Mouse (Mus musculus): ENCODE results near the gene Ddx39b. TPM values are rescaled to one million over a fixed set of nuclear protein-coding genes. Genes with fewer than 3 reads are reported as not detected.

Ddx39b gene
- polyA plus RNA-seq, 1 experiment from 2014 or later = 213 TPM

DNA sequence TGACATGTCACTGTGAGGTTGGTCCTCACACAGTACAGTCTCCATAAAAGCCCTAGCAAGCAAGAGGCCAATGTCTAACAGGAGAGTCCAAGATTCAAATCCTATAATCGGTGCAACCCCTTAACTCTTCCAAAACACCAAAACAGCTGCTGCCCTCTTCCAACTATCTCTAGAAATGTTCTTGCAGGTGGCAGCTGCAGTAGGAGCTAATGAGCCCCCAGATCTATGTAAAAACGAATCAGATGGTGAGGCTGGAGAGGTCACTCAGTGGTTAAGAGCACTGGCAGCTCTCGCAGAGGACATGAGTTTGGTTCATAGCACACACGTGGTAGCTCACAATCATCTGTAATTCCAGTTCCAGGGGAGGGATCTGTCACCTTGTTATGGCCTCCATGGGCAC, 14.2 kb downstream of the Ddx39b start:
- Histone ChIP-seq H3K27me3 (no peaks in the 10 kb centered on the region), H3K4me3 (no peak overlapping the region), H3K9ac (no peak overlapping the region), H3K27ac (no peak overlapping the region), H3K4me2 (no peak overlapping the region), H3K36me3 (peaks cover 35% of the 10 kb centered on the region), H3K4me1 (replicated peaks) (peaks cover 8% of the 10 kb centered on the region), H3K9me3 (replicated peaks) (no peaks in the 10 kb centered on the region)
- 47% methylated on average over 4 of the region's 4 CpGs for WGBS
- ATAC-seq (replicated peaks; ENCODE audit: insufficient number of reproducible peaks, insufficient read depth, low FRiP score, low read depth) = no peak

DNA sequence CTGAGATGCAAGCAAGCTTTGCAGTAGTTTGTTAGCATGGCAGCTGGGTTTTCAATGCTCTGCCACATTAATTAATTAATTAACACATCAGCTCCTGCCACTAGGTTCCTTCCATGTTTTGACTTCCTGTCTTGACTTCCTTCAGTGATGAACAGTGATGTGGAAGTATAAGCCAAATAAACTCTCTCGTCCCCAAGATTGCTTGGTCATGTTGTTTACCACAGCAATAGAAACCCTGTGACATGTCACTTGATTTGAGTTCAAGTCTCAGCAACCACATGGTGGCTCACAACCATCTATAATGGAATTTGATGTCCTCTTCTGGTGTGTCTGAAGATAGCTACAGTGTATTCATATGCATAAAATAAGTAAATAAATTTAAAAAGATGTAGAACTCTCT, 15.8 kb downstream of the Ddx39b start:
- peaks cover 8% of the 10 kb centered on the region for H3K4me1 ChIP-seq (replicated peaks)
- H3K36me3 ChIP-seq = peaks cover 19% of the 10 kb centered on the region
- no peaks in the 10 kb centered on the region for H3K9me3 ChIP-seq (replicated peaks)
- peak overlapping the region; percentile 55; the same call in 1 of the 2 replicates for H3K4me2 ChIP-seq
- peaks cover 9% of the 10 kb centered on the region; the same call in 1 of the 2 replicates for H3K27me3 ChIP-seq
- H3K9ac ChIP-seq = no peak overlapping the region
- no peak overlapping the region for H3K27ac ChIP-seq
- WGBS = 56% methylated on average over 1 of the region's 1 CpGs
- H3K4me3 ChIP-seq = peak overlapping the region; percentile 37; the same call in 1 of the 2 replicates
- ATAC-seq (replicated peaks; ENCODE audit: insufficient number of reproducible peaks, insufficient read depth, low FRiP score, low read depth) = no peak

DNA sequence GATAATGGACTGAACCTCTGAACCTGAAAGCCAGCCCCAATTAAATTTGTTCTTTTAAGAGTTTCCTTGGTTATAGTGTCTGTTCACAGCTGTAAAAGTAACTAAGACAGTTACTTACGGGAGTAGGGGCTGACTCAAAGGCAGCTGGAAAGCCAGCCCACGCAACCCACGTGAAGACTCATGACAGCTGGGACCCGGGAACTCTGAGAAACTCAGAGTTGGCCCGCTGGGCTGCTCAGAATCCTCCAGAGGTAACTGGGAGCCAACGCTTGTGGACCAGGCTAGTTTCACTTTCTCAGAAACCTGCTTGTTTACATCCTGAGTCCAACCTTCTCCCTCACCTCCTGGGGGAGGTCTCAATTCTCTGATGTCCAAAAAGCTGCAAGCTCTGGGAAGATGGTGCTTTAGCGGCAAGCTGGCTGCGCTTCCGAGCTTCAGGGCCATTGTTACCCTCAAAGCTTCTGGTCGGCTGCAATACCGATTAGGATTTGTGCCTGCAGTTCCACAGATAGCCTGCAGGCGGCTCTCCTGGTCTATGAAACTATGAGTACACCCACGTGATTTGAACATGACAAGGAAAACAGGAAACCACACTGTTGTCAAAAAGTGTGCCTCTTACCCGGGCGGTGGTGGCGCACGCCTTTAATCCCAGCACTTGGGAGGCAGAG, 16.4 kb downstream of the Ddx39b start:
- H3K9ac ChIP-seq = peak overlapping the region; percentile 43
- H3K27ac ChIP-seq = no peak overlapping the region
- H3K4me2 ChIP-seq = peak overlapping the region; percentile 55
- H3K27me3 ChIP-seq = peaks cover 11% of the 10 kb centered on the region
- H3K4me3 ChIP-seq = peak overlapping the region; percentile 37
- no peaks in the 10 kb centered on the region for H3K9me3 ChIP-seq (replicated peaks)
- H3K4me1 ChIP-seq (replicated peaks) = peaks cover 12% of the 10 kb centered on the region
- WGBS = 14% methylated on average over 17 of the region's 17 CpGs
- ATAC-seq (replicated peaks; ENCODE audit: insufficient number of reproducible peaks, insufficient read depth, low FRiP score, low read depth) = 0 out of 2 replicates have a peak, but pooled peaks have one; percentile 28
- peaks cover 14% of the 10 kb centered on the region for H3K36me3 ChIP-seq

DNA sequence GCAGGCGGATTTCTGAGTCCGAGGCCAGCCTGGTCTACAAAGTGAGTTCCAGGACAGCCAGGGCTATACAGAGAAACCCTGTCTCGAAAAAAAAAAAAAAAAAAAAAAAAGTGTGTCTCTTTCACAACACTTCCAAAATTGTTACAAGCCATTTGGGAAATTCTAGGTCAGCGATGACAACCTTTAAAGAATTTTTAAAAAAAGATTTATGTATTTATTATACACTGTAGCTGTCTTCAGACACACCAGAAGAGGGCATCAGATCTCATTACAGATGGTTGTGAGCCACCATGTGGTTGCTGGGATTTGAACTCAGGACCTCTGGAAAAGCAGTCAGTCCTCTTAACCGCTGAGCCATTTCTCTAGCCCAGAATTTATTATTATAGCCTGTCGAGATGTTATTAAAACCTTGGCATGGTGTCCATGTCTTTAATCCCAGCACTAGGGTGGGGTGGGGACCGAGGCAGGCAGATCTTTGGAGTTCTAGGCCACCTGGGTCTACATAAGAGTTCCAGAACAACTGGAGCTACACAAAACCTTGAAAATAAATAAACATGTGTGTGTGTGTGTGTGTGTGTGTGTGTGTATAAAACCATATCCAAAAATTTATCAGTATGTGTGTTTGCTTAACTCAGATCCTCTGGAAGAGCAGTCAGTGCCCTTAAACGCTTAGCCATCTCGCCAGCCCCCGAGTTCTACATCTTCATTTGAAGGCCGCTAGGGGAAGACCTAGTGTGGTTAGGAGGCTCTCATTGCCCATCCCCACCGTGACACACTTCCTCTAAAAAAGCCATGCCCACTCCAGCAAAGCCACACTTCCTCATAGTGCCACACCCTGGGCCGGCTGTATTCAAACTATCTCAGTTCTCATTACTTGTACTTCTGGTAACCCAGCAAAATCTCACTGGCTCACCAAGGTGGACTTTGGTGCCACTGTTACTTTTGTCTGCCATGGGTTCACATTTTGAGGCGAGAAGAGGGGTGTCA, 17.2 kb downstream of the Ddx39b start:
- ATAC-seq (replicated peaks; ENCODE audit: insufficient number of reproducible peaks, insufficient read depth, low FRiP score, low read depth) = no peak
- Histone ChIP-seq H3K9ac (no peak overlapping the region), H3K4me1 (replicated peaks) (peaks cover 12% of the 10 kb centered on the region), H3K4me2 (peak overlapping the region; percentile 55), H3K36me3 (peaks cover 5% of the 10 kb centered on the region; the same call in 1 of the 2 replicates), H3K27me3 (peaks cover 19% of the 10 kb centered on the region), H3K4me3 (peak overlapping the region; percentile 37; the same call in 1 of the 2 replicates), H3K9me3 (replicated peaks) (no peaks in the 10 kb centered on the region), H3K27ac (no peak overlapping the region)
- 50% methylated on average over 14 of the region's 14 CpGs for WGBS

DNA sequence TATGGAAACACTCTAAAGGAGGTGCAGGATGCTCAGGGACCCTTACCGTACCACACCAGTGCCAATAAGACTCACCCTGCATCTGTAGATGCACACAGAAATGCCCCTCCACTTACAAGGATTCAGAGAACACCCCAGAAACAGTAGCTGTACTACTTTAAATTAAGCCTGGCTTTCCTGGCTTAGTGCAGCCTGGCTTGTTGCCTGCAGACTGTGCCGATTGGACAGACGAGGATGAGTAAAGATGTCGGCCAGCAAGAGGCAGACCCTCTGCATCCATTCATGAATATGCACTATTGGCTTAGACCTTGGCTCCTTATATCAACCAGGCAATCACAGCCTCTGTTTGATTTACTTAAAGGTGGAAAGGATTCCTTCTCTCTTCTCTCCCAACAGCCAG, 18.1 kb downstream of the Ddx39b start:
- no peak overlapping the region for H3K4me2 ChIP-seq
- peaks cover 12% of the 10 kb centered on the region for H3K4me1 ChIP-seq (replicated peaks)
- H3K9me3 ChIP-seq (replicated peaks) = no peaks in the 10 kb centered on the region
- H3K4me3 ChIP-seq = no peak overlapping the region
- 61% methylated on average over 4 of the region's 4 CpGs for WGBS
- ATAC-seq (replicated peaks; ENCODE audit: insufficient number of reproducible peaks, insufficient read depth, low FRiP score, low read depth) = no peak
- H3K27ac ChIP-seq = no peak overlapping the region
- no peak overlapping the region for H3K9ac ChIP-seq
- H3K36me3 ChIP-seq = no peaks in the 10 kb centered on the region
- H3K27me3 ChIP-seq = peaks cover 26% of the 10 kb centered on the region

DNA sequence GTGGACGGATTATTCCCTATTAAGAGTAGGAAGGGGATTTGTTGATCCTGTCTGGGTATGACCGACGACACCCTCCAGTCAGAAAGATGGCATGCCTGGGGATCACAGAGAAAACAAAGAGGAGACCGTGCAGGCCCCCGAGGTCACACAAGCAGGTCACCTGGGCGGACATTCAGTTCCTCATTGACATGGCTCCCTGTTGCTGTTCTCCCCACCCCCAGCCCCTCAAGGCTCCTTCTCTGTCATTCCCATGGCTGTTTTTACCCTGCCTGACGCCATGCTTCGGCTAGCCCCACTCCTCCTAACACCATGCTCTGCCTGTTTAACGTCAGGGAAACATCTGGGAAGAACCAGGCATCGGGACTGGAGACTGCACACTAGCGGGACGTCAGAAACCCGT, 20.1 kb downstream of the Ddx39b start:
- no peak overlapping the region for H3K4me3 ChIP-seq
- H3K4me1 ChIP-seq (replicated peaks) = peaks cover 12% of the 10 kb centered on the region
- 67% methylated on average over 13 of the region's 13 CpGs for WGBS
- H3K27ac ChIP-seq = no peak overlapping the region
- ATAC-seq (replicated peaks; ENCODE audit: insufficient number of reproducible peaks, insufficient read depth, low FRiP score, low read depth) = no peak
- H3K4me2 ChIP-seq = no peak overlapping the region
- H3K27me3 ChIP-seq = peaks cover 38% of the 10 kb centered on the region
- no peak overlapping the region for H3K9ac ChIP-seq
- H3K36me3 ChIP-seq = no peaks in the 10 kb centered on the region
- H3K9me3 ChIP-seq (replicated peaks) = no peaks in the 10 kb centered on the region

DNA sequence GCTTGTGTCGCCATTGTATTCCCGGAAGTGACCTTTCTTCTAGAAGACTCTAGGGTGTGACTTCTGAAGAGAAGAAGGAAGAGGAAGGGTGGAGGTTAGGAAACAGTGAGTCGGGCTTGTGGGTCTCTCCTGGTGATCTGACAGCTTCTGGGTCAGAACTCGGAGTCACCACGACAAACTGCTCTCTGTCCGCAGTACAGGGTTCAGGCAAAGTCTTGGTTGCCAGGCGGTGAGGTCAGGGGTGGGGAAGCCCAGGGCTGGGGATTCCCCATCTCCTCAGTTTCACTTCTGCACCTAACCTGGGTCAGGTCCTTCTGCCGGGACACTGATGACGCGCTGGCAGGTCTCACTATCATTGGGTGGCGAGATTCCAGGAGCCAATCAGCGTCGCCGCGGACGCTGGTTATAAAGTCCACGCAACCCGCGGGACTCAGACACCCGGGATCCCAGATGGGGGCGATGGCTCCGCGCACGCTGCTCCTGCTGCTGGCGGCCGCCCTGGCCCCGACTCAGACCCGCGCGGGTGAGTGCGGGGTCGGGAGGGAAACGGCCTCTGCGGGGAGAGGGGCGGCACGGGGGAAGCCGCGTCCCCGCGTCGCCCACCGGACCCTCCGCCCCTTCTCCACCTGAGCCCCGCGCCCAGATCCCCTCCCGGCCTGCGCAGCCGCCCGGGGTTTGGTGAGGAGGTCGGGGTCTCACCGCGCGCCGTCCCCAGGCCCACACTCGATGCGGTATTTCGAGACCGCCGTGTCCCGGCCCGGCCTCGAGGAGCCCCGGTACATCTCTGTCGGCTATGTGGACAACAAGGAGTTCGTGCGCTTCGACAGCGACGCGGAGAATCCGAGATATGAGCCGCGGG, 21.3 kb downstream of the Ddx39b start, which contains the start of gene H2-D1:
Gene H2-D1, plus strand, starts transcription at position 67 of the 859 bp plus-strand sequence.
- peaks cover 8% of the 10 kb centered on the region for H3K4me1 ChIP-seq (replicated peaks)
- no peaks in the 10 kb centered on the region for H3K9me3 ChIP-seq (replicated peaks)
- H3K4me3 ChIP-seq = peak within 1 kb of the TSS; percentile 83
- peaks cover 47% of the 10 kb centered on the region for H3K27me3 ChIP-seq
- no peak within 1 kb of the TSS for H3K27ac ChIP-seq
- peak; percentile 79 for ATAC-seq (replicated peaks; ENCODE audit: insufficient number of reproducible peaks, insufficient read depth, low FRiP score, low read depth)
- H3K4me2 ChIP-seq = peak within 1 kb of the TSS; percentile 100
- peak within 1 kb of the TSS; percentile 65 for H3K9ac ChIP-seq
- under 1% methylated on average over 73 of the region's 73 CpGs for WGBS
- H3K36me3 ChIP-seq = no peaks in the 10 kb centered on the region

DNA sequence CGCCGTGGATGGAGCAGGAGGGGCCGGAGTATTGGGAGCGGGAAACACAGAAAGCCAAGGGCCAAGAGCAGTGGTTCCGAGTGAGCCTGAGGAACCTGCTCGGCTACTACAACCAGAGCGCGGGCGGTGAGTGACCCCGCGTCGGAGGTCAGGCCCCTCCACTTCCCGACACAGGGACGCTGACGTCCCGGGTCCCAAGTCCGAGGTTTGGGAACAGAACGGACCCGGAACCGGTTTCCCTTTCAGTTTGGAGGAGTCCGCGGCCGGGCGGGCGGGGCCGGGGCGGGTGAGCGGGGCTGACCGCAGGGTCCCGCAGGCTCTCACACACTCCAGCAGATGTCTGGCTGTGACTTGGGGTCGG, 22.0 kb downstream of the Ddx39b start:
- H3K9ac ChIP-seq = peak overlapping the region; percentile 65
- WGBS = 3% methylated on average over 30 of the region's 31 CpGs
- H3K4me2 ChIP-seq = peak overlapping the region; percentile 100
- H3K9me3 ChIP-seq (replicated peaks) = no peaks in the 10 kb centered on the region
- no peak overlapping the region for H3K27ac ChIP-seq
- peaks cover 49% of the 10 kb centered on the region for H3K27me3 ChIP-seq
- H3K4me1 ChIP-seq (replicated peaks) = peaks cover 4% of the 10 kb centered on the region
- 0 out of 2 replicates have a peak, but pooled peaks have one; percentile 53 for ATAC-seq (replicated peaks; ENCODE audit: insufficient number of reproducible peaks, insufficient read depth, low FRiP score, low read depth)
- H3K36me3 ChIP-seq = no peaks in the 10 kb centered on the region
- H3K4me3 ChIP-seq = peak overlapping the region; percentile 83

DNA sequence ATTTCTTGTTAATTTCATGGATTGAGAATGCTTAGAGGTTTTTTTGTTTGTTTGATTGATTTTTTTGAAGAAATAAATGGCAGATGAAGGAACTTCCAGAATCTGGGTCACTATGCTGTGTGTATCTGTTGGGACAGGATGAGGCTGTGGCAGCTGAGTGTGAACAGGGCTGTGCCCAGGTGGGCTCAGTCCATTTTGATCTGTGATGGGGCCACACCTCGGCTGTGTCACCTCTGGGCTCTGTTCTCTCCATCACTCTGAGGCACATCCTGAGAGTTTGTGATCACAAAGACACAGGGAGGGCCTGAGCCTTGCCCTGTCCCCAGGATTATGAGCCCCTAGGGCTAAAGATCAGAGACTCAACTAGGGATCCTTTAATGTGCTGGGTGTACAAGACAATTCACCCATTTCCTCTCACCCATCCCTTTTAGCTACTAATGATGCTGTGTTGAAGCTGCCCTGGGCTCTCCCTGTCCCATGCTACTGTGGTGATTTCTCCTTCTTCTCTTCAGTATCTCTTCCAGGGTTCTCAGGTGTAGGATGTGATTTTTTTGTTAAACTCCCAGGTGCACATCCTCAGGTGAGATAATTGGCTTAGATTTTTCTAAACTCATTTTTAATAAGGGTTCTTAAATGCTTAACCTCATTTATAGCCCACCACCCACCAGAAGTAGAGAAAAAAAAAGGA, 26.0 kb downstream of the Ddx39b start:
- H3K4me2 ChIP-seq = no peak overlapping the region
- ATAC-seq (replicated peaks; ENCODE audit: insufficient number of reproducible peaks, insufficient read depth, low FRiP score, low read depth) = no peak
- WGBS = 71% methylated on average over 1 of the region's 1 CpGs
- peaks cover 40% of the 10 kb centered on the region for H3K27me3 ChIP-seq
- no peak overlapping the region for H3K27ac ChIP-seq
- peaks cover 2% of the 10 kb centered on the region for H3K4me1 ChIP-seq (replicated peaks)
- no peak overlapping the region for H3K4me3 ChIP-seq
- H3K9me3 ChIP-seq (replicated peaks) = no peaks in the 10 kb centered on the region
- no peak overlapping the region for H3K9ac ChIP-seq
- no peaks in the 10 kb centered on the region for H3K36me3 ChIP-seq

DNA sequence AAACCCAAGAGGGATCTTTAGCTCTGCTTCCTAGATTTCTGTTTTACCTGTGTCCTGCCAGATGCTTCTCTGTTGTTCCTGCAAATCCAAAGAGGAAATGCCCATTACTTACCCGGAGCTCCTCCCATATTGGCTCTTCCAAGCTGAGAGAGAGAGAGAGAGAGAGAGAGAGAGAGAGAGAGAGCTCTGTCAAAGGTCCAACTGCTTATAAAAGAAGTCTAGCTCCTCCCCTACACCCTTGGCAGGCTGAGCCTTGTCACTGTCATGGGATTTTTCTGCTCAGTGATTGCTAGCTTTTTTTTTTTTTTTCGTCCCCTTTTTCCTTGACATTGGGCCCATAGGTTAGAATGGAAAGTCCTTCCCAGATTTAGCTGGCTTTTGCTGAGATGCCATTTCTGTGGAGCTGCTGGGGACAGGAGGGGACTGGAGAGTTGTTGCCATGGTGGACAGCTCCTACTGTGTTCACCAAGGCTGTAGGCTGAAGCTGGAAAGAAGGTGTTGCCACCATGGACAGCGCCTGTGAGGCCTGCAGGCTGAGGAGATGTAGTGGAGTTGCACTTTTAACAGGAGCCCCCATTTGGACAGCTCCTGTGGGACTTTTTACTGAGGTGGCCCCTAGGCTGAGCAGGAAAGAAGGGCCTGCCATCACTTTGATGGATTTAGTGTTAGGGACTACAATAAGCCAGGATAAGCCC, 28.3 kb downstream of the Ddx39b start:
- ATAC-seq (replicated peaks; ENCODE audit: insufficient number of reproducible peaks, insufficient read depth, low FRiP score, low read depth) = 0 out of 2 replicates have a peak, but pooled peaks have one; percentile 50
- Histone ChIP-seq H3K27me3 (peaks cover 23% of the 10 kb centered on the region; the same call in 1 of the 2 replicates), H3K27ac (no peak overlapping the region), H3K4me3 (no peak overlapping the region), H3K9me3 (replicated peaks) (no peaks in the 10 kb centered on the region), H3K36me3 (no peaks in the 10 kb centered on the region), H3K4me2 (no peak overlapping the region), H3K4me1 (replicated peaks) (no peaks in the 10 kb centered on the region), H3K9ac (no peak overlapping the region)
- WGBS = 33% methylated on average over 3 of the region's 3 CpGs
